Mouse (Mus musculus): ENCODE results near the gene Bach2.

- TF ChIP-seq CTCF (IDR thresholded peaks at IDR 0.05; ENCODE audit: insufficient read depth, low read length) (no peak), POLR2A (IDR thresholded peaks at IDR 0.05; ENCODE audit: borderline replicate concordance, extremely low read depth, low read depth, low read length) (no peak)
These were observed 33.8 kb upstream of the Bach2 start for GRCm38 (mm10) chr4:32204819-32205218.
